Mouse (Mus musculus): ENCODE measurements around the gene Acr. TPM values are rescaled to one million over a fixed set of nuclear protein-coding genes. Genes with fewer than 3 reads are reported as not detected.

Gene Acr
- total and polyA plus RNA-seq, 3 experiments: 0.57 to 1.6 TPM; not detected in 1

DNA sequence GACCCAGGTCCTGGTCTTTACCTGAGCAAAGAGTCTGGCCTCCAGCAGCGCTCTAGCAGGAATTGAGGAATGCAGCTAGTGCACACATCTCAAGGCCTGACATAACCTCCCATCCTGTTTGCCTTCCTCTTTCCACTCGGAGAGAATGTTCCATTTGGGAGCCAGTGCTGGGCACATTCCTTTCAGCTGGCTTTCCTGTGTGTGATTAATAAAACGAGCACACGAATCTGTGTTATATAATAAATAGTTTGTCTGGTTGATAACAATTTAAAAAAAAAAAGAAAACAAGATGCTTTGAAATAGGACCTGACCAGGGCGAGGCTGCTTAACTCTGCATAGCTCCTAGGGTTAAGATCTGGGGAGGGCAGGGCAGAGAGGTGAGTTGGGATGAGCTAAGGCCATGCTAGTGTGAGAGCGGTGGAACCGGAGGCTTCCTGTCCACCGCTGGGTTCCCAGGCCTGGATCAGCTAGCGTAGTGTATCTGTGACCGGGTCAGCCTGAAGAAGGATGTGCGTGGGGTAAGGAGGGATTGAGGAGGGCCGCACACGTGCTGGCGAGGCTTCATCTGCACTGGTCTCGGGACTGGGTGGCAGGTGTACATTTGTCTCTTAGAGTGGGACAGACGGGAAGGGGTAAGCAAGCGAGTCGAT, 39.8 kb upstream of the Acr start:
- no peak overlapping the region for H3K4me3 ChIP-seq
- no peak overlapping the region for H3K9ac ChIP-seq (ENCODE audit: low read depth, low read length)
- no peaks in the 10 kb centered on the region for H3K79me2 ChIP-seq (replicated peaks; ENCODE audit: control insufficient read depth, insufficient read depth, low read length)
- no peaks in the 10 kb centered on the region for H3K27me3 ChIP-seq (ENCODE audit: control insufficient read depth, insufficient read depth, low read length)
- no peak for TF ChIP-seq CTCF (IDR thresholded peaks at IDR 0.05)
- TF ChIP-seq EP300 (IDR thresholded peaks at IDR 0.05; ENCODE audit: insufficient read depth, low read depth, low read length): no peak
- no peak for DNase-seq
- peaks cover 2% of the 10 kb centered on the region for H3K4me1 ChIP-seq (ENCODE audit: control insufficient read depth, insufficient read depth, low read length)
- intact Hi-C loops (cut with DNase I): no loop called here
- no peak overlapping the region for H3K27ac ChIP-seq
- 64% methylated on average over 18 of the region's 18 CpGs for WGBS
- H3K36me3 ChIP-seq (ENCODE audit: control insufficient read depth, insufficient read depth, low read length): no peaks in the 10 kb centered on the region

DNA sequence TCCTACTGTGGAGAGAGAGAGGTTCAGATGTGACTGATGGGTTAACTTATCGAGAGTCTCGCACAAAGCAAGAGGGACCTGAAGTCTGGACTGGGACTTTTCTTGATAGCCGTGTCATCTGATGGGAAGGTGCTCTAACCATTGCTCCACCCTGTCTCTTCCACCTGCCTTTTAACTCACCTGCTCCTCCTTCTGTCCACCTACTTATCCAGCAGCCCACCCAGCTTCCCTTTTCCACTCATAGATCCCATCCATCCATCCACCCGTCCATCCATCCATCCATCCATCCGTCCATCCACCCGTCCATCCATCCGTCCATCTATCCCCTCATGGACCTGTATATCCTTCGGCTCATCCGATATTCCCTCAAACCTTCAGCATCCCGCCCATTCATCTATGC, 39.2 kb upstream of the Acr start:
- no peaks in the 10 kb centered on the region for H3K36me3 ChIP-seq (ENCODE audit: control insufficient read depth, insufficient read depth, low read length)
- 93% methylated on average over 10 of the region's 10 CpGs for whole genome bisulfite sequencing
- no peak for TF ChIP-seq POLR2A (IDR thresholded peaks at IDR 0.05; ENCODE audit: insufficient read depth, low read depth, low read length)
- TF ChIP-seq EP300 (IDR thresholded peaks at IDR 0.05; ENCODE audit: insufficient read depth, low read depth, low read length): no peak
- no peak for TF ChIP-seq CTCF (IDR thresholded peaks at IDR 0.05)
- H3K27me3 ChIP-seq (ENCODE audit: control insufficient read depth, insufficient read depth, low read length): no peaks in the 10 kb centered on the region
- no peaks in the 10 kb centered on the region for H3K79me2 ChIP-seq (replicated peaks; ENCODE audit: control insufficient read depth, insufficient read depth, low read length)
- no peak overlapping the region for H3K27ac ChIP-seq
- no peak overlapping the region for H3K4me3 ChIP-seq
- no peak overlapping the region for H3K9ac ChIP-seq (ENCODE audit: low read depth, low read length)
- no peak for DNase-seq
- H3K4me1 ChIP-seq (ENCODE audit: control insufficient read depth, insufficient read depth, low read length): peaks cover 2% of the 10 kb centered on the region
- intact Hi-C loops (cut with DNase I): no loop called here

DNA sequence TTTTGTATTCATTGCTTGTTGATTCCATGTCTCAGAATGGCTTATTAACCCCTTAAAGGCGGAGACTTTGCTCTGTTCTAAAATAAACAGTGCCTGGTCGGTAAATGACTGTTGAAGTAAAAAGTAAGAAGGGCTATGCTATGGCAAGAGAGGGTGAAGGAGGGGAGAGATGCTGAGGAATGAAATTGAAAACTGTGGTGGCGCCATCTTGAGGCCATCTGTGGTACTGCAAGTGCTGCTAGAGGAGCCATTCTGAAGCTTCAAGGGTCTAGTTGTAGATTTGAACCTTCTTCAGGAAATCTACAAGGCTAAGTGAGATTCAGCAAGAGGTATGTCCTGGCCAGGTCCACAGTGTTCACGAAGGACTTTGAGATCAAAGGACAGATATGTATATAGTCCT, 37.8 kb upstream of the Acr start:
- WGBS: 20% methylated on average over 4 of the region's 4 CpGs
- intact Hi-C loops (cut with DNase I): loop anchor here (2.0 to 5.0 kb wide), 2 partner anchors 62 to 188 kb away; no protein-coding TSS in a partner anchor
- no peak for TF ChIP-seq CTCF (IDR thresholded peaks at IDR 0.05)
- TF ChIP-seq EP300 (IDR thresholded peaks at IDR 0.05; ENCODE audit: insufficient read depth, low read depth, low read length): no peak
- no peak for TF ChIP-seq POLR2A (IDR thresholded peaks at IDR 0.05; ENCODE audit: insufficient read depth, low read depth, low read length)

DNA sequence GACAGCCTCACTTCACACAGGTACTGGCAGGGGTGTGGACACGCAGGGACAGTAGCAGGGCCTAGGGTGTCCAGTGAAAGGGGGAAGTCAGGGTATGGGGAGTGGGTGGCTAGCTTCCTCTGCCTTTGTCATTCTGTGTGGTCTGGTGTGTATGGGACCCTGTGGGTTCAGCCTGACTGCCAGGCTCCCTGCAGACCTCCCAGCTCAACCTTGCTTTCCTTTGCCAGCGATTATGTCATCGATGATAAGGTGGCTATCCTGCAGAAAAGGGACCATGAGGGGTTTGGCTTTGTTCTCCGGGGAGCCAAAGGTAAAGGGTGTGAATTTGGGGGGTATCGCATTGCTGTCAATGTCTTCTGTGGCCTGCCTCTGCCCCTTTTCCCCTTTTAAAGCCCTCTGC, 36.7 kb upstream of the Acr start:
- Histone ChIP-seq H3K27ac (no peak overlapping the region), H3K36me3 (ENCODE audit: control insufficient read depth, insufficient read depth, low read length) (no peaks in the 10 kb centered on the region), H3K9ac (ENCODE audit: low read depth, low read length) (no peak overlapping the region), H3K4me3 (no peak overlapping the region), H3K27me3 (ENCODE audit: control insufficient read depth, insufficient read depth, low read length) (no peaks in the 10 kb centered on the region), H3K79me2 (replicated peaks; ENCODE audit: control insufficient read depth, insufficient read depth, low read length) (no peaks in the 10 kb centered on the region), H3K4me1 (ENCODE audit: control insufficient read depth, insufficient read depth, low read length) (no peaks in the 10 kb centered on the region; the same call in 1 of the 2 replicates)
- 84% methylated on average over 5 of the region's 5 CpGs for WGBS
- no peak for TF ChIP-seq EP300 (IDR thresholded peaks at IDR 0.05; ENCODE audit: insufficient read depth, low read depth, low read length)
- no peak for TF ChIP-seq CTCF (IDR thresholded peaks at IDR 0.05)
- TF ChIP-seq POLR2A (IDR thresholded peaks at IDR 0.05; ENCODE audit: insufficient read depth, low read depth, low read length): no peak
- intact Hi-C loops (cut with DNase I): loop anchor here (2.0 to 5.0 kb wide), 2 partner anchors 63 to 189 kb away; no protein-coding TSS in a partner anchor
- no peak for DNase-seq

More for the DNA sequence above, 37.8 kb upstream of the Acr start:
- Histone ChIP-seq H3K27ac (no peak overlapping the region), H3K9ac (ENCODE audit: low read depth, low read length) (no peak overlapping the region), H3K4me3 (no peak overlapping the region), H3K79me2 (replicated peaks; ENCODE audit: control insufficient read depth, insufficient read depth, low read length) (no peaks in the 10 kb centered on the region), H3K4me1 (ENCODE audit: control insufficient read depth, insufficient read depth, low read length) (peaks cover under 1% of the 10 kb centered on the region), H3K27me3 (ENCODE audit: control insufficient read depth, insufficient read depth, low read length) (no peaks in the 10 kb centered on the region), H3K36me3 (ENCODE audit: control insufficient read depth, insufficient read depth, low read length) (no peaks in the 10 kb centered on the region)
- DNase-seq: peak; percentile 31 to 73

DNA sequence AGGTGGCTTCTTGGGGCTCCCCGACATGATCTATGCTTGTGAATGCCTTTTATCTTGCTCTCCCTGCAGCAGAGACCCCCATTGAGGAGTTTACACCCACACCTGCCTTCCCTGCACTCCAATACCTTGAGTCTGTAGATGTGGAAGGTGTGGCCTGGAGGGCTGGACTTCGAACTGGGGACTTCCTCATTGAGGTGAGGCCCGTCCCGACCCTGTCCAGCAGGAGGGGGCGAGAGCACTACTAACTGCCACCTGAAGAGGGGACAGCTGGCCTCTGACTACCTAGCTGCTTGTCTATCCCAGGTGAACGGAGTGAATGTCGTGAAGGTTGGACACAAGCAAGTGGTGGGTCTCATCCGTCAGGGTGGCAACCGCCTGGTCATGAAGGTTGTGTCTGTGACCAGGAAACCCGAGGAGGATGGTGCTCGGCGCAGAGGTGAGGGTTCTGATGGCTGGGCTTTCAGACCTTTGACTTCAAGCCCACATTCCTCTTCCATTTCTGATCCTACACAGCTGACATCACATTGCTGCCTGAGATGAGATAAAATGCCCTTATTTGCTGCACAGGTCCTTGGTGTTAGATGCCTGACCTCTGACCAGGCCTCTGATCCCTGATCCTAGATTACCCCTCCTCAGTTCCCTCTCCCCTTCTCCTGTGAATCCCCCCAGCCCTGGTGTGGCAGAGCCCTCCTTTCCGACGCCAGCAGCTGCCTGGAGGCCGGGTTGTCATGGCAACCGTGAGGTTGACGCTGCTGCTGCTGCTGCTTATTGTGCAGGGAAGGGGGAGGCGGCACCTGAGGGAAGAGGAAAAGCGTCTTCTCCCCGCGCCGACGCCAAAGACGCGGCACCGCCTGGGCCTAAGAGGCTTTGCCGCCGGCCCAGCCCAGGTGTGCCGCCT, 35.9 kb upstream of the Acr start:
- no peak for DNase-seq
- no peak overlapping the region for H3K9ac ChIP-seq (ENCODE audit: low read depth, low read length)
- no peaks in the 10 kb centered on the region; the same call in 1 of the 2 replicates for H3K4me1 ChIP-seq (ENCODE audit: control insufficient read depth, insufficient read depth, low read length)
- TF ChIP-seq EP300 (IDR thresholded peaks at IDR 0.05; ENCODE audit: insufficient read depth, low read depth, low read length): no peak
- no peak overlapping the region for H3K4me3 ChIP-seq
- 51% methylated on average over 29 of the region's 29 CpGs for WGBS
- no peak overlapping the region for H3K27ac ChIP-seq
- no peaks in the 10 kb centered on the region for H3K36me3 ChIP-seq (ENCODE audit: control insufficient read depth, insufficient read depth, low read length)
- no peaks in the 10 kb centered on the region for H3K79me2 ChIP-seq (replicated peaks; ENCODE audit: control insufficient read depth, insufficient read depth, low read length)
- intact Hi-C loops (cut with DNase I): loop anchor here (5.0 kb wide), 1 partner anchor 190 kb away; no protein-coding TSS in a partner anchor
- H3K27me3 ChIP-seq (ENCODE audit: control insufficient read depth, insufficient read depth, low read length): no peaks in the 10 kb centered on the region

All from heart, adult 2 months (tissue).